Mouse (Mus musculus): ENCODE results near the gene Lpo. TPM values are rescaled to one million over a fixed set of nuclear protein-coding genes. Genes with fewer than 3 reads are reported as not detected.

Gene Lpo
- polyA plus RNA-seq, 1 experiment from 2014 or later: 0.25 TPM

- Histone ChIP-seq H3K36me3 (ENCODE audit: control insufficient read depth, insufficient read depth, low read length) (no peaks in the 10 kb centered on the region), H3K4me2 (ENCODE audit: low read depth, low read length) (peak overlapping the region; percentile 92), H3K27ac (ENCODE audit: low read length) (no peak overlapping the region), H3K9me3 (replicated peaks; ENCODE audit: control insufficient read depth, low read length) (no peaks in the 10 kb centered on the region), H3K4me3 (replicated peaks; ENCODE audit: low read length) (peak overlapping the region; percentile 52), H3K9ac (ENCODE audit: low read length) (peak overlapping the region; percentile 68), H3K27me3 (ENCODE audit: control insufficient read depth, insufficient read depth, low read length) (peaks cover 44% of the 10 kb centered on the region), H3K4me1 (ENCODE audit: control insufficient read depth, insufficient read depth, low read length) (peaks cover 12% of the 10 kb centered on the region; the same call in 1 of the 2 replicates)
- peak; percentile 15; the same call in 1 of the 2 replicates for ATAC-seq (ENCODE audit: insufficient read depth, low FRiP score)
- WGBS: 3% methylated on average over 17 of the region's 17 CpGs
These were observed 64.5 kb downstream of the Lpo start for GRCm38 (mm10) chr11:87763511-87763987.

GRCm38 (mm10) chr11:87762702-87763385 is 65.2 kb downstream of the Lpo start:
- no peak overlapping the region for H3K4me2 ChIP-seq (ENCODE audit: low read depth, low read length)
- peaks cover 44% of the 10 kb centered on the region for H3K27me3 ChIP-seq (ENCODE audit: control insufficient read depth, insufficient read depth, low read length)
- H3K4me3 ChIP-seq (replicated peaks; ENCODE audit: low read length): peak overlapping the region; percentile 52; the same call in 1 of the 2 replicates
- H3K4me1 ChIP-seq (ENCODE audit: control insufficient read depth, insufficient read depth, low read length): peaks cover 12% of the 10 kb centered on the region; the same call in 1 of the 2 replicates
- no peak overlapping the region for H3K9ac ChIP-seq (ENCODE audit: low read length)
- no peak overlapping the region for H3K27ac ChIP-seq (ENCODE audit: low read length)
- H3K36me3 ChIP-seq (ENCODE audit: control insufficient read depth, insufficient read depth, low read length): no peaks in the 10 kb centered on the region
- 48% methylated on average over 12 of the region's 12 CpGs for WGBS
- no peaks in the 10 kb centered on the region for H3K9me3 ChIP-seq (replicated peaks; ENCODE audit: control insufficient read depth, low read length)
- no peak for ATAC-seq (ENCODE audit: insufficient read depth, low FRiP score)

- Histone ChIP-seq H3K27me3 (ENCODE audit: control insufficient read depth, insufficient read depth, low read length) (peaks cover 44% of the 10 kb centered on the region), H3K9me3 (replicated peaks; ENCODE audit: control insufficient read depth, low read length) (no peaks in the 10 kb centered on the region), H3K4me1 (ENCODE audit: control insufficient read depth, insufficient read depth, low read length) (peaks cover 12% of the 10 kb centered on the region; the same call in 1 of the 2 replicates), H3K4me3 (replicated peaks; ENCODE audit: low read length) (no peak overlapping the region), H3K9ac (ENCODE audit: low read length) (no peak overlapping the region), H3K36me3 (ENCODE audit: control insufficient read depth, insufficient read depth, low read length) (no peaks in the 10 kb centered on the region), H3K27ac (ENCODE audit: low read length) (no peak overlapping the region), H3K4me2 (ENCODE audit: low read depth, low read length) (no peak overlapping the region)
- ATAC-seq (ENCODE audit: insufficient read depth, low FRiP score): no peak
- 74% methylated on average over 14 of the region's 14 CpGs for WGBS
These were observed 66.0 kb downstream of the Lpo start for GRCm38 (mm10) chr11:87761806-87762701.

GRCm38 (mm10) chr11:87761181-87761721 is 66.8 kb downstream of the Lpo start:
- WGBS: 67% methylated on average over 11 of the region's 11 CpGs
- ATAC-seq (ENCODE audit: insufficient read depth, low FRiP score): no peak

GRCm38 (mm10) chr11:87760301-87761081 is 67.6 kb downstream of the Lpo start, which contains the start of gene Tspoap1:
Tspoap1 (plus strand) TSS chr11:87760541.
- H3K4me3 ChIP-seq (replicated peaks; ENCODE audit: low read length): no peak within 1 kb of the TSS

More at GRCm38 (mm10) chr11:87761181-87761721, 66.8 kb downstream of the Lpo start:
- H3K4me3 ChIP-seq (replicated peaks; ENCODE audit: low read length): no peak overlapping the region
- no peaks in the 10 kb centered on the region for H3K36me3 ChIP-seq (ENCODE audit: control insufficient read depth, insufficient read depth, low read length)
- H3K9me3 ChIP-seq (replicated peaks; ENCODE audit: control insufficient read depth, low read length): no peaks in the 10 kb centered on the region
- H3K9ac ChIP-seq (ENCODE audit: low read length): no peak overlapping the region
- no peak overlapping the region for H3K4me2 ChIP-seq (ENCODE audit: low read depth, low read length)
- H3K27me3 ChIP-seq (ENCODE audit: control insufficient read depth, insufficient read depth, low read length): peaks cover 44% of the 10 kb centered on the region
- H3K27ac ChIP-seq (ENCODE audit: low read length): no peak overlapping the region
- peaks cover 12% of the 10 kb centered on the region; the same call in 1 of the 2 replicates for H3K4me1 ChIP-seq (ENCODE audit: control insufficient read depth, insufficient read depth, low read length)

GRCm38 (mm10) chr11:87759609-87760005 is 68.5 kb downstream of the Lpo start:
- no peak overlapping the region for H3K9ac ChIP-seq (ENCODE audit: low read length)
- 3% methylated on average over 3 of the region's 3 CpGs for WGBS
- no peaks in the 10 kb centered on the region for H3K36me3 ChIP-seq (ENCODE audit: control insufficient read depth, insufficient read depth, low read length)
- H3K27ac ChIP-seq (ENCODE audit: low read length): no peak overlapping the region
- peaks cover 38% of the 10 kb centered on the region for H3K27me3 ChIP-seq (ENCODE audit: control insufficient read depth, insufficient read depth, low read length)
- no peaks in the 10 kb centered on the region for H3K9me3 ChIP-seq (replicated peaks; ENCODE audit: control insufficient read depth, low read length)
- no peak for ATAC-seq (ENCODE audit: insufficient read depth, low FRiP score)
- peaks cover 11% of the 10 kb centered on the region; the same call in 1 of the 2 replicates for H3K4me1 ChIP-seq (ENCODE audit: control insufficient read depth, insufficient read depth, low read length)
- H3K4me2 ChIP-seq (ENCODE audit: low read depth, low read length): no peak overlapping the region
- H3K4me3 ChIP-seq (replicated peaks; ENCODE audit: low read length): no peak overlapping the region

More at GRCm38 (mm10) chr11:87760301-87761081, 67.6 kb downstream of the Lpo start, which contains the start of gene Tspoap1:
- ATAC-seq (ENCODE audit: insufficient read depth, low FRiP score): no peak
- Histone ChIP-seq H3K27ac (ENCODE audit: low read length) (no peak within 1 kb of the TSS), H3K9ac (ENCODE audit: low read length) (no peak within 1 kb of the TSS), H3K9me3 (replicated peaks; ENCODE audit: control insufficient read depth, low read length) (no peaks in the 10 kb centered on the region), H3K36me3 (ENCODE audit: control insufficient read depth, insufficient read depth, low read length) (no peaks in the 10 kb centered on the region), H3K4me2 (ENCODE audit: low read depth, low read length) (no peak within 1 kb of the TSS), H3K4me1 (ENCODE audit: control insufficient read depth, insufficient read depth, low read length) (peaks cover 12% of the 10 kb centered on the region; the same call in 1 of the 2 replicates), H3K27me3 (ENCODE audit: control insufficient read depth, insufficient read depth, low read length) (peaks cover 44% of the 10 kb centered on the region)
- 11% methylated on average over 23 of the region's 23 CpGs for WGBS

GRCm38 (mm10) chr11:87758957-87759608 is 69.0 kb downstream of the Lpo start:
- Histone ChIP-seq H3K27me3 (ENCODE audit: control insufficient read depth, insufficient read depth, low read length) (peaks cover 37% of the 10 kb centered on the region), H3K4me3 (replicated peaks; ENCODE audit: low read length) (no peak overlapping the region), H3K4me1 (ENCODE audit: control insufficient read depth, insufficient read depth, low read length) (peaks cover 5% of the 10 kb centered on the region; the same call in 1 of the 2 replicates), H3K4me2 (ENCODE audit: low read depth, low read length) (no peak overlapping the region), H3K9me3 (replicated peaks; ENCODE audit: control insufficient read depth, low read length) (no peaks in the 10 kb centered on the region), H3K9ac (ENCODE audit: low read length) (no peak overlapping the region), H3K36me3 (ENCODE audit: control insufficient read depth, insufficient read depth, low read length) (no peaks in the 10 kb centered on the region), H3K27ac (ENCODE audit: low read length) (no peak overlapping the region)
- WGBS: 67% methylated on average over 4 of the region's 4 CpGs
- no peak for ATAC-seq (ENCODE audit: insufficient read depth, low FRiP score)
